Mouse (Mus musculus) WW6 (cell line): ENCODE data around the gene 6030452D12Rik.

Source experiments
- DNase-seq: peaks from one replicate; pipeline ENCODE4 v3.0.0-alpha.2; 2013; ENCODE audit warnings: low read depth, low spot score

6030452D12Rik gene

GRCm38 (mm10) chr8:106516581-106516980 lies 16.3 kb downstream of the 6030452D12Rik start:
- no peak for DNase-seq

GRCm38 (mm10) chr8:106518763-106519162 lies 18.4 kb downstream of the 6030452D12Rik start:
- no peak for DNase-seq

GRCm38 (mm10) chr8:106520578-106520977 lies 20.3 kb downstream of the 6030452D12Rik start:
- no peak for DNase-seq

GRCm38 (mm10) chr8:106521845-106522244 lies 21.5 kb downstream of the 6030452D12Rik start:
- DNase-seq = no peak

GRCm38 (mm10) chr8:106526725-106527124 lies 26.4 kb downstream of the 6030452D12Rik start:
- no peak for DNase-seq

GRCm38 (mm10) chr8:106527241-106528036 lies 27.1 kb downstream of the 6030452D12Rik start:
- no peak for DNase-seq

GRCm38 (mm10) chr8:106528596-106529249 lies 28.4 kb downstream of the 6030452D12Rik start:
- DNase-seq = no peak

- no peak for DNase-seq
Measured at GRCm38 (mm10) chr8:106529885-106530482, 29.7 kb downstream of the 6030452D12Rik start.

GRCm38 (mm10) chr8:106530566-106530965 lies 30.2 kb downstream of the 6030452D12Rik start:
- DNase-seq = no peak

GRCm38 (mm10) chr8:106533709-106534108 lies 33.4 kb downstream of the 6030452D12Rik start:
- DNase-seq = no peak

- peak; percentile 65 for DNase-seq
Measured at GRCm38 (mm10) chr8:106534449-106534848, 34.1 kb downstream of the 6030452D12Rik start.

- no peak for DNase-seq
Measured at GRCm38 (mm10) chr8:106535448-106535847, 35.1 kb downstream of the 6030452D12Rik start.

- no peak for DNase-seq
Measured at GRCm38 (mm10) chr8:106539193-106539592, 38.9 kb downstream of the 6030452D12Rik start.

GRCm38 (mm10) chr8:106541002-106541401 lies 40.7 kb downstream of the 6030452D12Rik start:
- DNase-seq = no peak

- DNase-seq = no peak
Measured at GRCm38 (mm10) chr8:106543043-106543442, 42.7 kb downstream of the 6030452D12Rik start.

- DNase-seq = no peak
Measured at GRCm38 (mm10) chr8:106545149-106545548, 44.8 kb downstream of the 6030452D12Rik start.

- DNase-seq = no peak
Measured at GRCm38 (mm10) chr8:106546746-106547145, 46.4 kb downstream of the 6030452D12Rik start.

- no peak for DNase-seq
Measured at GRCm38 (mm10) chr8:106548366-106548936, 48.1 kb downstream of the 6030452D12Rik start.

GRCm38 (mm10) chr8:106550906-106551305 lies 50.6 kb downstream of the 6030452D12Rik start:
- no peak for DNase-seq

- DNase-seq = peak; percentile 40
Measured at GRCm38 (mm10) chr8:106554011-106554410, 53.7 kb downstream of the 6030452D12Rik start.

GRCm38 (mm10) chr8:106556068-106556645 lies 55.8 kb downstream of the 6030452D12Rik start:
- no peak for DNase-seq
